Mouse (Mus musculus): Measurements from ENCODE around the gene Itga8. TPM values are rescaled to one million over a fixed set of nuclear protein-coding genes. Genes with fewer than 3 reads are reported as not detected.

Itga8 gene
- polyA plus RNA-seq, 1 experiment from 2014 or later, result 2.4 TPM

DNA sequence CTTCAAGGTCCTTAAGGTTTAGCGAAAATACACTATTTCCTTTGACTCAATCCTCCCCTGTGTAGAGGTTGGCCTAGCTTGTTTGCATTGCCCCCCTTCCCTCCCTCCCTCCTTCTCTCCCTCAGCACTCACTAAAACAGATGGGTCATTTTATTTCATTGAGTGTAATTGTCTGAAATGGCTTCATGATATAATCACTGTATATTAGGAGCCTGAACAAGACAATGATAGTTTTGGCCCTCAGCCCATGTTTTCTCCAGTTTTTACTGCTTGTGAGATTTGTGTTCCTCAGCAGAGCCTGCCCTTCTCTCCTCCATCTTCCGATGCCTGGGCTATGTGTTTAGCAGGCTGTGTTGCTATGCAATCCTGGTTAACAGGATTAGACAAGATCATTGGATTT, 80.1 kb downstream of the Itga8 start:
- no peaks in the 10 kb centered on the region for H3K36me3 ChIP-seq
- ATAC-seq (ENCODE audit: low FRiP score), result no peak
- H3K4me2 ChIP-seq, result no peak overlapping the region
- 78% methylated on average over 2 of the region's 2 CpGs for WGBS
- H3K9me3 ChIP-seq, result no peaks in the 10 kb centered on the region
- H3K27me3 ChIP-seq, result no peaks in the 10 kb centered on the region
- H3K4me3 ChIP-seq, result no peak overlapping the region
- H3K9ac ChIP-seq, result no peak overlapping the region
- no peaks in the 10 kb centered on the region for H3K4me1 ChIP-seq (replicated peaks)
- no peak overlapping the region for H3K27ac ChIP-seq

DNA sequence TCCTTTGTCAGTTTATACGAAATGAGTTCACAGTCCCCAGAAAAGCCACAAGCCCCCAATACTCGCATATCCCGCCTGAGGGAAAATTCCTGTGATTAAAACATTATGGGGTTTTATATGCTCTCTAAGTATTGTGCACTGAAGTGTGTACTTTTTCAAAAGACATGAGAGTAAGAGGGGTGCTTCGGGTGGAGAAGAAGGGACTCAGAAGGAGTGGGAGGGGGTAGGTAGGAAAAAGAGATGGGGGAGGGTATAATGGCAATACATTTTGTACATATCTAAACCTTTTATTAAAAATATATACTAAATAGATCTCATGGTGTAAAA, 88.3 kb downstream of the Itga8 start:
- Histone ChIP-seq H3K36me3 (no peaks in the 10 kb centered on the region), H3K9me3 (no peaks in the 10 kb centered on the region), H3K27ac (no peak overlapping the region), H3K27me3 (no peaks in the 10 kb centered on the region), H3K4me2 (no peak overlapping the region), H3K9ac (no peak overlapping the region), H3K4me1 (replicated peaks) (no peaks in the 10 kb centered on the region), H3K4me3 (no peak overlapping the region)
- 66% methylated on average over 4 of the region's 4 CpGs for WGBS
- ATAC-seq (ENCODE audit: low FRiP score), result no peak

DNA sequence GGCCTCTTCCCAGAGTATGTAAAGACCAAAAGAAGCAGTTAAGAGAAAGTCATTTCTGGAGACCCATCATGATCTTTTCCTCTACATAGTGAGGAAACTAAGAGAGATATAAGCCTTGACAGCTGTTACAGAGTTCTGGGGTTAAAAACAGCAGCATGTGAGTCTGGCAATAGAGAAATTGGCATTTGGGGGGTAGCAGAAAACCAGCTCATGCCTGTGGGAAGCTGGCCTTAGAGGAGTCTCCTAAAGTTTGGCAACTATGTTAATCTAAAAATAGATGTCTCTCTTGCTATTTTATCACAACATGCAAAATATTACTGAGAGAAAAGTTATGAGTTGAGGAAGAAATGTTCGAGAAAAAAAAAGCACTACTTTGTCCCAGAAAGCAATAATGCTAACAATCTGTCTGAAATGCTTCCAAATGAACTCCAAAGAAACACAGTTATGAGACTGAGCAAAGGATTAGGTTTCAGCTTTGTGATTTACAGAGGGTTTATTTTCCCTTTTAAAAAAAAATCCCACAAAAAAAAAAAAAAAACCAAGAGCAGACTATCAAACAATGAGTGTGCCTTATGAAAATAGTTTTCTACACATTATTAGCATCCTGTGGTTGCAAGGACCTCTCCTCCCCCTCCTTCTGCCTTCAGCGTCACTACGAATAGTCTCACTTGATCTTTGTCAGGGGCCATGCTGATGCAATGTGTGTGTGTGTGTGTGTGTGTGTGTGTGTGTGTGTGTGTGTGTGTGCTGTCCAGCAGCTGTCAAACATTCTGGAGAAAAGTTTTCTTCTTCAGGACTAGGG, 88.9 kb downstream of the Itga8 start:
- Histone ChIP-seq H3K9ac (no peak overlapping the region), H3K4me3 (no peak overlapping the region)
- 61% methylated on average over 3 of the region's 3 CpGs for WGBS

DNA sequence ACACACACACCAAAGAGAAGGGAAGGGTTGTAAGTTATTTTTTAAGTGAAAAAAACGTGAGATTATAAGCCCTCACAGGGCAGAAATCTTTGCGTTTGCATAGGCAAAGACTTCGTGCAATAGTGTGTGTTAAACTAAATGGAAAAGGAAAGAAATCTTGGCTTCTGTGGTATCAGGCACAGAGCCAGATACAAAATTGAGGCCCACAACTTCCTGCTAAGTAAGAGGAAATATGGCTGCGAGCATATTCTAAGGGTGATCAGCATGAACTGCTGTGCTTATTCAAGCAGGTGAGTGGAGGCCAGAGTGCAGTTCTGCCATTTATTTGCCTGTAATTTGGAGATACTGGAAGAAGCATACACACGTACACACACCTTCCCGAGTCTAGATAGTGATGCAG, 93.6 kb downstream of the Itga8 start:
- H3K27ac ChIP-seq, result no peak overlapping the region
- no peaks in the 10 kb centered on the region for H3K9me3 ChIP-seq
- H3K36me3 ChIP-seq, result no peaks in the 10 kb centered on the region
- no peaks in the 10 kb centered on the region for H3K27me3 ChIP-seq
- 89% methylated on average over 6 of the region's 6 CpGs for WGBS
- no peak overlapping the region for H3K9ac ChIP-seq
- no peak overlapping the region for H3K4me3 ChIP-seq
- no peak overlapping the region for H3K4me2 ChIP-seq
- ATAC-seq (ENCODE audit: low FRiP score), result no peak
- H3K4me1 ChIP-seq (replicated peaks), result no peaks in the 10 kb centered on the region

More for the DNA sequence above, 88.9 kb downstream of the Itga8 start:
- H3K4me2 ChIP-seq, result no peak overlapping the region
- no peaks in the 10 kb centered on the region for H3K36me3 ChIP-seq
- no peaks in the 10 kb centered on the region for H3K27me3 ChIP-seq
- no peak overlapping the region for H3K27ac ChIP-seq
- ATAC-seq (ENCODE audit: low FRiP score), result no peak
- no peaks in the 10 kb centered on the region for H3K9me3 ChIP-seq
- H3K4me1 ChIP-seq (replicated peaks), result no peaks in the 10 kb centered on the region

DNA sequence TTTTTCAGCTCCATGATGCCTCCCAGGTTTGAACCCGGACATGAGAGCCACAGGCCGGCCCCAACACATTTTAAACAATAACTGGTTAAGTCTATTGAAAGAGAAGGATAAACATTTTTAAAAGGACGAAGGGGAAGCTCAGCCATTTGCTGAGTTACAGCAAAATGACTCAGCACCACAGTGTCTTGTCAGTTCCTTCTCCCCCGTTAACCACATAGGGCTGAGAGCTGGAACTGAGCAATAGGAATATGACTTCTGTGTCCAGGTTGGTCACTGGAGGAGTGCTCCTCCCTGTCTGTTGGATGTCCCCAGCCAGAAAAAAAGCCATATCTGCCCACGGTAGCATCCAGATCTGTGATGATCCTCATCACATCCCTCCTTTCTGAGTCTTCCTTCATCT, 95.4 kb downstream of the Itga8 start:
- H3K4me2 ChIP-seq, result no peak overlapping the region
- 71% methylated on average over 5 of the region's 5 CpGs for WGBS
- H3K4me3 ChIP-seq, result no peak overlapping the region
- no peak for ATAC-seq (ENCODE audit: low FRiP score)
- H3K9me3 ChIP-seq, result no peaks in the 10 kb centered on the region
- no peaks in the 10 kb centered on the region for H3K36me3 ChIP-seq
- H3K27me3 ChIP-seq, result no peaks in the 10 kb centered on the region
- H3K27ac ChIP-seq, result no peak overlapping the region
- no peaks in the 10 kb centered on the region for H3K4me1 ChIP-seq (replicated peaks)
- no peak overlapping the region for H3K9ac ChIP-seq

DNA sequence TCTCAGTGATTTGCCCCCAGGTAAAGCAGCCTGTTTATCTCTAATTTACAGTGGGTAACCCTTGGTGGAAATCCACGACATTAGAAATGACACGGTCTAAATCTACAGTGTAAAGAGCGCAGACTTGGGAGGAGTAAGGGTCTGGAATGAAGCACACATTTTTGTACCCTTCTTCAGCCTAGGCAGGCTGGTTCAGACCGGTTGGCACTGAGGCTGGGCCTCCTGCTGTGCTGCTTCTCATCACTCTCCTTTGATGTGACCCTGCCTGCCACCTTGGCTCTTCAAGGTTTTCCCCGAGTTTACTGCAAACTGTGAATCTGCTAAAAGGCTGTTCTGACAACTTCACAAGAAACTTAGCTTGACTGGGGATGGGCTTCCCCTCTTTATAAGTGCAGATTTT, 95.8 kb downstream of the Itga8 start:
- Histone ChIP-seq H3K4me3 (no peak overlapping the region), H3K9me3 (no peaks in the 10 kb centered on the region), H3K4me2 (no peak overlapping the region), H3K27ac (no peak overlapping the region), H3K9ac (no peak overlapping the region), H3K36me3 (no peaks in the 10 kb centered on the region), H3K27me3 (no peaks in the 10 kb centered on the region), H3K4me1 (replicated peaks) (no peaks in the 10 kb centered on the region)
- 55% methylated on average over 5 of the region's 5 CpGs for WGBS
- no peak for ATAC-seq (ENCODE audit: low FRiP score)

DNA sequence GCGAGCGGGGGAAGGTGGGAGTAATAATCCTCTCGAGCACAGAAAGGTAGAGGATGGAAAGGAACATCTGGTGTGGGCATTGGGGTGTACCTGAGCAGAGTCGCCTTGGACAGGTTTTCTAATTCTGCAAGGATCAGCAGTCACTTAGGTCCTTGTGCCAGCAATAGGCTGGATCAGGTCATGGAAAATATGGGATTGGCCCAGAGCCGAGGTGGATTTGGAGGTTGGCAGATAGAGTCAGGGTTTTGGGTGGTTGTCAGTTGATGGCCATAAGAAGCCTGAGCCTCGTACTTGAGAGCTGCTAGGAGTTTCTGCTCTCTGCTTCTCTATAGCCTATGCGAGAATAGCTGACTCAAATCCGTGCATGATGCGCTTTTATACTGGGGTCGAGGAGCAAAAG, 98.5 kb downstream of the Itga8 start:
- 92% methylated on average over 10 of the region's 10 CpGs for WGBS

DNA sequence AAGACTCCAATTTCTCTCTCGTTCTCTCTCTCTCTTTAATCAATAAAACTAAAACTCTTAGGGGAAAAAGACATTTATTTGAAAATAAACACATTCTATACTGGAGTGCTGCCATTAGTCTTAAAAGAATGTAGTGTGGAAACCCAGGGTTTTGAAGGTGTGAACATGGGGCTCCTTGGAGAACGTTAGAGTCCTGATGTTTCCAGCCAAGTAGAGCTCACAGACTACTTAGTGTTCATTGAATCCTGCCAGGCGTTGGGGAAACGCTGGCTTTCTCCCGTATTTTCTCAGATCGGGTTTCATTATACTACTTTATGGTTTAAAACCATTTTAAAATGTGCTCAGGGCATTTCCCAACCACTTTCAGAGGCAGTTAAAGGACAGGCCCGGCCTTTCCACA, 103.0 kb downstream of the Itga8 start:
- H3K36me3 ChIP-seq, result no peaks in the 10 kb centered on the region
- no peak overlapping the region for H3K4me3 ChIP-seq
- WGBS, result 86% methylated on average over 7 of the region's 7 CpGs
- no peak overlapping the region for H3K27ac ChIP-seq
- no peak for ATAC-seq (ENCODE audit: low FRiP score)
- no peak overlapping the region for H3K9ac ChIP-seq
- no peak overlapping the region for H3K4me2 ChIP-seq
- no peaks in the 10 kb centered on the region for H3K9me3 ChIP-seq
- H3K4me1 ChIP-seq (replicated peaks), result no peaks in the 10 kb centered on the region
- H3K27me3 ChIP-seq, result no peaks in the 10 kb centered on the region

More for the DNA sequence above, 98.5 kb downstream of the Itga8 start:
- no peak overlapping the region for H3K4me3 ChIP-seq
- ATAC-seq (ENCODE audit: low FRiP score), result no peak
- no peaks in the 10 kb centered on the region for H3K4me1 ChIP-seq (replicated peaks)
- no peak overlapping the region for H3K4me2 ChIP-seq
- H3K9me3 ChIP-seq, result no peaks in the 10 kb centered on the region
- no peak overlapping the region for H3K9ac ChIP-seq
- no peaks in the 10 kb centered on the region for H3K27me3 ChIP-seq
- H3K27ac ChIP-seq, result no peak overlapping the region
- H3K36me3 ChIP-seq, result no peaks in the 10 kb centered on the region

DNA sequence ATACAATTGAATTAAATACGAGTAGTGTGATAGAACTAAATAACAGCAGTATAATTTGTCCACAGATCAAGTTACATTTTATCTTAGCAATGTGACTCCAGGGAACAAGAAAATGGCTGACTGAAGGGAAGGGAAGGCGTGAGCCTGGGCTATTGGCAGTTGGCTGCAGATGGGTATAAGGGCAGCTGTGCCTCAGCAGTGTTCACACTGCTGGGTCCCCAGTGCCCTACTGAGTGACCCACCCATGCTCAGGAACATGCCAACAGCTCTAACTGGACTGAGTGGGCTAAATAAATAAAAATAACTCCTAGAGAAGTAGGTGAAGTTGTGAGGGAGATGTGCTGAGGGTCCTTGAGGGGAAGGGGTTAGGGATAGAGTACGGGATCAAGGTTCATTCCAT, 103.5 kb downstream of the Itga8 start:
- Histone ChIP-seq H3K4me1 (replicated peaks) (no peaks in the 10 kb centered on the region), H3K9me3 (no peaks in the 10 kb centered on the region), H3K4me3 (no peak overlapping the region), H3K36me3 (no peaks in the 10 kb centered on the region), H3K4me2 (no peak overlapping the region), H3K27me3 (no peaks in the 10 kb centered on the region), H3K27ac (no peak overlapping the region), H3K9ac (no peak overlapping the region)
- no peak for ATAC-seq (ENCODE audit: low FRiP score)
- 89% methylated on average over 3 of the region's 3 CpGs for WGBS

DNA sequence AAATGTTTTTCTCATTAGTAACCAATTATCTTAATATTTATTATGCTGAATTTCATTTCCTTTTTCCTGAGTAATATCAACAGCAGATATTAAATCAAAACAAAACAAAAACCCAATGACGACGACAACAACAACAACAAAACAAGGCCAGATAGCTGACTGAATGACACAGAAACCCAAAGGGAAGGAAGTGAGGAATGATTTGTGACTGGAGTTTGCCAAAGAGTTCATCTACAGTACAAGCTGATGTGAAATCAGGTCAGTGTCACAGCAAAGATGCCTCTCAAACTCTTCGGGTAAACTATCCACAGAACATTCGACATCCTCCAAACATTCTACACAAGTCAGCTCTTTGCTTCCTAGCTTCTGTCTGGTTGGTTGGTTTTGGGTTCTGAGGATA, 104.0 kb downstream of the Itga8 start:
- no peaks in the 10 kb centered on the region for H3K27me3 ChIP-seq
- no peak for ATAC-seq (ENCODE audit: low FRiP score)
- H3K4me3 ChIP-seq, result no peak overlapping the region
- H3K9ac ChIP-seq, result no peak overlapping the region
- no peak overlapping the region for H3K27ac ChIP-seq
- 91% methylated on average over 4 of the region's 4 CpGs for WGBS
- no peak overlapping the region for H3K4me2 ChIP-seq
- no peaks in the 10 kb centered on the region for H3K36me3 ChIP-seq
- H3K9me3 ChIP-seq, result no peaks in the 10 kb centered on the region
- H3K4me1 ChIP-seq (replicated peaks), result no peaks in the 10 kb centered on the region

DNA sequence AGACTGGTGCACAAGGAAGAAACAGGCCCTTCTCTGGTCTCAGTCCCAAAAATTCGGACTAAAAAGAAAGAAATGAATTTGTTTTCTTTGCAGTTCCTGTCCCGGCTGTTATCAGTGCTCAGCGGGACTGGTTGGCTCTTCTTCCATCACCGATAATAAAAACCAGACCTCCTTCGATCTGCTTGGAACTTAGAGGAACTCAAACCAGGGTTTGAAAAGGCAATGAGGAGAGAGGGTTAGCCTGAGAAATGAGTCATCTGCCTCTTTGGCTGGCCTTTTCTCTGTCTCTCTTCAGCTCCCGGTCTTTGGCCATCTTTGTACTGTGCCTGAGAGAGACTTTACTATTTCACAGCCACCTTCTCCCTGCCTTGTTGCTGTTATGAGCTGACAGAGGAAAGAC, 112.7 kb downstream of the Itga8 start:
- H3K9me3 ChIP-seq, result no peaks in the 10 kb centered on the region
- H3K27ac ChIP-seq, result no peak overlapping the region
- H3K9ac ChIP-seq, result no peak overlapping the region
- no peak overlapping the region for H3K4me2 ChIP-seq
- ATAC-seq (ENCODE audit: low FRiP score), result no peak
- H3K27me3 ChIP-seq, result no peaks in the 10 kb centered on the region
- no peaks in the 10 kb centered on the region for H3K4me1 ChIP-seq (replicated peaks)
- 84% methylated on average over 6 of the region's 6 CpGs for WGBS
- H3K36me3 ChIP-seq, result no peaks in the 10 kb centered on the region
- no peak overlapping the region for H3K4me3 ChIP-seq

DNA sequence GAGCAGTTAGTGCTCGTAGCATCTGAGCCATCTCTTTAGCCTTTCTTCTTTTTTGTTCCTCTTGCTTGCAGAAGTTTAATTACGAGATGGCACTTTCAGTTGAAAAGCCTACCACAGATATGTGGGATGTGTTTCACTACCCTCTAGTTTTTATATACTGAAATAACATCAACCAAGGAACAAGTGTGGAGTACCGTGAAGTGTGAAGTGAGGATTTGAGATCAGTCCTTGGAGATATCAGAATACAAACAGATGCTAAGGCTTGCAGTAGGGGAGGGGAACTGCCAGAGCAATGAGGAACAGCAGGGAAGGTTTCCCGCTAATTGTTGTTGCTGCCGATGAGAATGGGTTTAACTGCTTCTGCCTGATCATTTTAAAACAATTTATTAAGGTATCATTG, 114.1 kb downstream of the Itga8 start:
- no peak overlapping the region for H3K4me2 ChIP-seq
- 63% methylated on average over 5 of the region's 5 CpGs for WGBS
- no peak overlapping the region for H3K27ac ChIP-seq
- no peak overlapping the region for H3K9ac ChIP-seq
- no peaks in the 10 kb centered on the region for H3K9me3 ChIP-seq
- no peak for ATAC-seq (ENCODE audit: low FRiP score)
- no peak overlapping the region for H3K4me3 ChIP-seq
- H3K27me3 ChIP-seq, result no peaks in the 10 kb centered on the region
- H3K4me1 ChIP-seq (replicated peaks), result no peaks in the 10 kb centered on the region
- no peaks in the 10 kb centered on the region for H3K36me3 ChIP-seq

DNA sequence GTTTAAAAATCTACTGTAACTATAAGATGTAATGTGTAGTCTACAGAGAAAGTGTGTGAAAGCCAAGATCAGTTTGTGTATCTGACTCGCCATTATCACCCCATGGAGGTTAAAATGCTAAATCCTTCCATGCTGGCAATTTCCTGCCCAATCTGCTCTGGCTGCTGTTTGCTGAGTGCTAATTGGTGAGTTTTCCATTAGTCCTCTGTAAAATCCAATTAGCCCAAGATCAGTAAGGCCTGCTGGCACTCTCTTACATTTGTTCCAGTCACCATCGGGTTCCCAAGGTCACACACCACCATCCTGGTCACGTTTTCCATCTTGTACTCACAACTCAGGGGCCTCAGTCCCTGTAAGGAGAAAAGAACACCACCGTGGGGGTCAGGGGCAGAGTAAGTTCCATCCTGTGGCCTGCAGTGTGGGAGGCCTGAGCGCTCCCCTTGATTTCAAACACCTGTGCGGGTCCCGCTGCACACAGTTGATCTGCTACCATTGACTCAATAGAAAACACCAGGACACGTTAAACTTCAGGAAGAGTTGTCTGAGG, 119.2 kb downstream of the Itga8 start:
- no peaks in the 10 kb centered on the region for H3K4me1 ChIP-seq (replicated peaks)
- no peak overlapping the region for H3K9ac ChIP-seq
- no peaks in the 10 kb centered on the region for H3K27me3 ChIP-seq
- no peak overlapping the region for H3K4me2 ChIP-seq
- no peak overlapping the region for H3K27ac ChIP-seq
- no peak for ATAC-seq (ENCODE audit: low FRiP score)
- 77% methylated on average over 8 of the region's 8 CpGs for WGBS
- no peaks in the 10 kb centered on the region for H3K9me3 ChIP-seq
- no peaks in the 10 kb centered on the region for H3K36me3 ChIP-seq
- no peak overlapping the region for H3K4me3 ChIP-seq
